Mouse (Mus musculus): ENCODE results near the gene Med11.

The Med11 gene

GRCm38 (mm10) chr11:70499566-70500475, 48.1 kb downstream of the Med11 start:
- intact Hi-C loops (cut with DNase I): no loop called here

DNA sequence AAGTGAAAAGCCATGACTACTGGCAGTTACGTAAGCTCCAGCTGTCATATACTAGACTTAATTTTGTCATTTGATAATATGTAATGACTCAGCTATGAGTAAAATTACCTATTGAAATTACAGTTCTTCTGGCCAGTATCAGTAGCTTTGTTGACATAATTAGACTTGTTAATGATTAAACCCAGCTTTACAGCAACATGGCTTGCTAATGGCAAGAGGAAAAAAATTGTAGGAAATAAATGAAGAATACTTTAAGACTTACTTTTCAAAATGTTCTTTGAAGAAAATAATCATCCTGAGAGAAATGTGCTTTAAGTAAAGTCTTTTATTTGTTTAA, 48.7 kb downstream of the Med11 start:
- intact Hi-C loops (cut with DNase I): no loop called here

- intact Hi-C loops (cut with DNase I): loop anchor here (2.0 kb wide), 1 partner anchor 49 kb away; no protein-coding TSS in a partner anchor
Observed at GRCm38 (mm10) chr11:70502018-70502417, 50.3 kb downstream of the Med11 start.

Small RNAs within 50 kb of the gene (microRNA-seq; reads per million reads assigned to microRNA genes)
- gene Mir7115: 0.46 to 1.5 reads per million in 2 experiments
